Mouse (Mus musculus) testis, adult 2 months (tissue): Measurements from ENCODE around the gene Palmd. TPM values are rescaled to one million over a fixed set of nuclear protein-coding genes. Genes with fewer than 3 reads are reported as not detected.

Experiments
- H3K27ac ChIP-seq: fragments of 200-500 bp; 2 replicates; pipeline ENCODE4 v1.5.1; 2012; ENCODE audit warnings: low read depth, low read length; ENCODE audit not compliant: control insufficient read depth, insufficient read depth
- H3K27me3 ChIP-seq: fragments of 200-500 bp; 2 replicates; pipeline ENCODE4 v1.6.1; 2012; ENCODE audit warnings: mild to moderate bottlenecking, low read length, moderate library complexity; ENCODE audit not compliant: control insufficient read depth, insufficient read depth
- H3K36me3 ChIP-seq: fragments of 200-500 bp; 2 replicates; pipeline ENCODE4 v1.6.1; 2012; ENCODE audit warnings: mild to moderate bottlenecking, low read length; ENCODE audit not compliant: control insufficient read depth, insufficient read depth
- H3K4me1 ChIP-seq: fragments of 200-500 bp; 2 replicates; pipeline ENCODE4 v1.6.1; 2012; ENCODE audit warnings: low read length; ENCODE audit not compliant: control insufficient read depth, insufficient read depth
- H3K4me3 ChIP-seq: fragments of 200-500 bp; 2 replicates; pipeline ENCODE4 v1.5.1; 2012; ENCODE audit warnings: low read depth, mild to moderate bottlenecking, low read length, moderate library complexity, mixed read lengths; ENCODE audit not compliant: control insufficient read depth
- CTCF ChIP-seq: fragments of 200-500 bp; IDR thresholded peaks from 2 replicates; pipeline ENCODE4 v1.5.1; 2012; ENCODE audit warnings: low read depth, mild to moderate bottlenecking, inconsistent platforms, low read length, moderate library complexity; ENCODE audit not compliant: control insufficient read depth, insufficient read depth, insufficient replicate concordance
- POLR2A ChIP-seq: fragments of 200-500 bp; IDR thresholded peaks from 2 replicates; pipeline ENCODE4 v1.6.1; 2012; ENCODE audit warnings: low read depth, mild to moderate bottlenecking, inconsistent platforms, low read length, moderate library complexity; ENCODE audit not compliant: control insufficient read depth
- polyA plus RNA-seq: library from polyadenylated mRNA; depleted of rRNA; stranded (reverse); fragments of >200 nt; gene quantifications from 2 replicates; pipeline ENCODE4 v1.2.3, GENCODE M21; 2012

The Palmd gene
- polyA plus RNA-seq, 1 experiment = 0.36 TPM

GRCm38 (mm10) chr3:116946476-116946875 lies 22.3 kb downstream of the Palmd start:
- Histone ChIP-seq H3K27me3 (no peaks in the 10 kb centered on the region), H3K4me3 (no peak overlapping the region), H3K27ac (no peak overlapping the region), H3K36me3 (no peaks in the 10 kb centered on the region), H3K4me1 (no peaks in the 10 kb centered on the region)
- TF ChIP-seq CTCF (no peak), POLR2A (no peak)

DNA sequence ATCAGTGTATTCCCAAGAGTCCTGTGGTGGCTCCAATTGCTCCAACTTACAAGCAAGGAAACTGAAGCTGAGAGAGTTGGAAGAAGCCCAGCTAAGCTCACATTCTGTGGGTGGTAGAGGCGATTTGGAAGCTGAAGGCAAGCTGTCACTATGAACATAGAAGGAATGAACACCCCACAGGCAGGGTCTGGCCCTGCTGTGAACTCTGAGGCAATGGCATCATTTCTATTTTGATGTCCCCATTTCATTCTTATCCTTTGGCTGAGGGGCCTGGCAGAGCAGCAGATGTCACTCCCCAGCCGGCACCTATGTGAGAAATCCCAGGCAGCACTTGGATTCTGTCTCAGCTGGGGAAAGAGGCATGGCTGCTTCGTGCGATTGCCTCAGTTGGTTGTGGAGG lies 25.4 kb downstream of the Palmd start:
- Histone ChIP-seq H3K27ac (no peak overlapping the region), H3K27me3 (no peaks in the 10 kb centered on the region), H3K4me1 (no peaks in the 10 kb centered on the region), H3K36me3 (no peaks in the 10 kb centered on the region), H3K4me3 (no peak overlapping the region)
- TF ChIP-seq CTCF = no peak
- no peak for TF ChIP-seq POLR2A

GRCm38 (mm10) chr3:116942751-116943150 lies 26.0 kb downstream of the Palmd start:
- no peak for TF ChIP-seq POLR2A
- no peak for TF ChIP-seq CTCF
- Histone ChIP-seq H3K27me3 (no peaks in the 10 kb centered on the region), H3K36me3 (no peaks in the 10 kb centered on the region), H3K27ac (no peak overlapping the region), H3K4me3 (no peak overlapping the region), H3K4me1 (no peaks in the 10 kb centered on the region)

- TF ChIP-seq POLR2A (no peak), CTCF (no peak)
- Histone ChIP-seq H3K27ac (no peak overlapping the region), H3K4me1 (no peaks in the 10 kb centered on the region), H3K27me3 (no peaks in the 10 kb centered on the region), H3K36me3 (no peaks in the 10 kb centered on the region), H3K4me3 (no peak overlapping the region)
These were observed 27.1 kb downstream of the Palmd start for GRCm38 (mm10) chr3:116941559-116942117.

- TF ChIP-seq CTCF = no peak
- no peak for TF ChIP-seq POLR2A
- Histone ChIP-seq H3K27me3 (no peaks in the 10 kb centered on the region), H3K27ac (no peak overlapping the region)
These were observed 27.8 kb downstream of the Palmd start for GRCm38 (mm10) chr3:116940804-116941558.

DNA sequence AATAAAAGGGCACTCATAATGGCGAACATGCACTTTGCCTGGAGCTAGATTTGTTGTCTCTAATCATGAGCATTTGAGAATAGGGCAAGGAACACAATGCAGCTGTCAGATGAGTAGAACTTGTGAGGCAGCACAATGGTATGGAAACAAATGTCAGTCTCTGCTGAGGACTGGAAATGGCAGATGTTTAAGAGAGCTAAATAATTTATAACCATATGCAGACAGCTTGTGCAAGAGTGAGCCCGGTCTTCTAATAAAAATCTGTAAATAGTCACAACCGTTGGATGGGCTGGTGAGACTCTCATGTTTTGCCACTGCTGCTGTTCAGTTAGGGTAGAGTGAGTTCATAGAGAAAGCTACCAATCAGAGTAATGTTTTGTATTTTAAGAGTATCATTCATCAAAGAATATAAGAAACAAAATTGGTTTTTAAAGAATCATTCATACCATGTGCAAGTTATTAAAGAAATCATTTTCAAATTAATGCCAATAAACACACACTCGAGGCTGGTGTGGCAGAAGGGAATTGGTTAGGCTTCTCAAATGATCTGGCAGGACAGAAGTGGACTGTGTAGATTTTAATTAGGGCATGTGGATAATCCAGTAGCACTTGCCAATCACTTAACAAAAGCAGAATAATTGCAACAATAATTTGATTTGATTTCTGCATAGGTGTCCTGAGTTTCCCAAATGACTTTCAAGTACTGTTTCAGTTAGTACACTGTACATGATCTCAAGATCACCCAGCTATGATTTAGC lies 31.7 kb downstream of the Palmd start:
- Histone ChIP-seq H3K4me3 (no peak overlapping the region), H3K4me1 (no peaks in the 10 kb centered on the region), H3K27ac (no peak overlapping the region), H3K27me3 (no peaks in the 10 kb centered on the region), H3K36me3 (no peaks in the 10 kb centered on the region)
- TF ChIP-seq CTCF (no peak), POLR2A (no peak)

More at GRCm38 (mm10) chr3:116940804-116941558, 27.8 kb downstream of the Palmd start:
- Histone ChIP-seq H3K36me3 (no peaks in the 10 kb centered on the region), H3K4me3 (no peak overlapping the region), H3K4me1 (no peaks in the 10 kb centered on the region)

GRCm38 (mm10) chr3:116933158-116933557 lies 35.6 kb downstream of the Palmd start:
- Histone ChIP-seq H3K36me3 (no peaks in the 10 kb centered on the region), H3K4me1 (no peaks in the 10 kb centered on the region), H3K27ac (no peak overlapping the region), H3K4me3 (no peak overlapping the region), H3K27me3 (no peaks in the 10 kb centered on the region)
- no peak for TF ChIP-seq CTCF
- no peak for TF ChIP-seq POLR2A
